Mouse (Mus musculus): ENCODE results near the gene Inafm2.

Gene Inafm2

GRCm38 (mm10) chr2:118745232-118745884, at the start of gene Inafm2:
TSS of gene Inafm2 (plus strand) at chr2:118745758.
- in situ Hi-C loops (cut with MboI; ENCODE audit: low pct_unique_long_range_greater_than_20kb in 1 of 2, low sequenced_read_pairs in 2 of 2, unreplicated experiment in 1 of 2) = no loop called here

- in situ Hi-C loops (cut with MboI; ENCODE audit: low pct_unique_long_range_greater_than_20kb in 1 of 2, low sequenced_read_pairs in 2 of 2, unreplicated experiment in 1 of 2) = no loop called here
Observed at GRCm38 (mm10) chr2:118696451-118697308, 48.9 kb upstream of the Inafm2 start.

GRCm38 (mm10) chr2:118697311-118697877, 48.2 kb upstream of the Inafm2 start:
- in situ Hi-C loops (cut with MboI; ENCODE audit: low pct_unique_long_range_greater_than_20kb in 1 of 2, low sequenced_read_pairs in 2 of 2, unreplicated experiment in 1 of 2) = no loop called here

- in situ Hi-C loops (cut with MboI; ENCODE audit: low pct_unique_long_range_greater_than_20kb in 1 of 2, low sequenced_read_pairs in 2 of 2, unreplicated experiment in 1 of 2) = no loop called here
Observed at GRCm38 (mm10) chr2:118697955-118698354, 47.6 kb upstream of the Inafm2 start.

- in situ Hi-C loops (cut with MboI; ENCODE audit: low pct_unique_long_range_greater_than_20kb in 1 of 2, low sequenced_read_pairs in 2 of 2, unreplicated experiment in 1 of 2) = no loop called here
Observed at GRCm38 (mm10) chr2:118700179-118701062, 45.1 kb upstream of the Inafm2 start.

- in situ Hi-C loops (cut with MboI; ENCODE audit: low pct_unique_long_range_greater_than_20kb in 1 of 2, low sequenced_read_pairs in 2 of 2, unreplicated experiment in 1 of 2) = no loop called here
Observed at GRCm38 (mm10) chr2:118701161-118701560, 44.4 kb upstream of the Inafm2 start.

- in situ Hi-C loops (cut with MboI; ENCODE audit: low pct_unique_long_range_greater_than_20kb in 1 of 2, low sequenced_read_pairs in 2 of 2, unreplicated experiment in 1 of 2) = no loop called here
Observed at GRCm38 (mm10) chr2:118701971-118702882, 43.3 kb upstream of the Inafm2 start.

GRCm38 (mm10) chr2:118702883-118703761, 42.4 kb upstream of the Inafm2 start:
- in situ Hi-C loops (cut with MboI; ENCODE audit: low pct_unique_long_range_greater_than_20kb in 1 of 2, low sequenced_read_pairs in 2 of 2, unreplicated experiment in 1 of 2) = no loop called here

- in situ Hi-C loops (cut with MboI; ENCODE audit: low pct_unique_long_range_greater_than_20kb in 1 of 2, low sequenced_read_pairs in 2 of 2, unreplicated experiment in 1 of 2) = no loop called here
Observed at GRCm38 (mm10) chr2:118703913-118704730, 41.4 kb upstream of the Inafm2 start, which contains the start of gene Ankrd63. TSS of gene Ankrd63 (minus strand) at chr2:118703963.

- in situ Hi-C loops (cut with MboI; ENCODE audit: low pct_unique_long_range_greater_than_20kb in 1 of 2, low sequenced_read_pairs in 2 of 2, unreplicated experiment in 1 of 2) = loop anchor here in 1 of 2 experiments (5.0 kb wide), 1 partner anchor 191 kb away; no protein-coding TSS in a partner anchor
Observed at GRCm38 (mm10) chr2:118706436-118706835, 39.1 kb upstream of the Inafm2 start.

GRCm38 (mm10) chr2:118708472-118708871, 37.1 kb upstream of the Inafm2 start:
- in situ Hi-C loops (cut with MboI; ENCODE audit: low pct_unique_long_range_greater_than_20kb in 1 of 2, low sequenced_read_pairs in 2 of 2, unreplicated experiment in 1 of 2) = loop anchor here in 1 of 2 experiments (5.0 kb wide), 1 partner anchor 189 kb away; no protein-coding TSS in a partner anchor

- in situ Hi-C loops (cut with MboI; ENCODE audit: low pct_unique_long_range_greater_than_20kb in 1 of 2, low sequenced_read_pairs in 2 of 2, unreplicated experiment in 1 of 2) = loop anchor here in 1 of 2 experiments (5.0 kb wide), 1 partner anchor 188 kb away; no protein-coding TSS in a partner anchor
Observed at GRCm38 (mm10) chr2:118709655-118710221, 35.8 kb upstream of the Inafm2 start.

GRCm38 (mm10) chr2:118711038-118711494, 34.5 kb upstream of the Inafm2 start:
- in situ Hi-C loops (cut with MboI; ENCODE audit: low pct_unique_long_range_greater_than_20kb in 1 of 2, low sequenced_read_pairs in 2 of 2, unreplicated experiment in 1 of 2) = no loop called here

- in situ Hi-C loops (cut with MboI; ENCODE audit: low pct_unique_long_range_greater_than_20kb in 1 of 2, low sequenced_read_pairs in 2 of 2, unreplicated experiment in 1 of 2) = no loop called here
Observed at GRCm38 (mm10) chr2:118713631-118714030, 31.9 kb upstream of the Inafm2 start.

GRCm38 (mm10) chr2:118714230-118714629, 31.3 kb upstream of the Inafm2 start:
- in situ Hi-C loops (cut with MboI; ENCODE audit: low pct_unique_long_range_greater_than_20kb in 1 of 2, low sequenced_read_pairs in 2 of 2, unreplicated experiment in 1 of 2) = no loop called here

Measured in mouse embryonic stem cell (cell line).